Mouse (Mus musculus) adipocyte (in vitro differentiated cells): Measurements from ENCODE around the gene Ppm1k.
"Not testable (repeated sequence)": the region's sequence is repeated elsewhere in the genome, so short reads cannot be mapped to it uniquely, and the experiment has no call there.

Experiments
- DNase-seq: peaks from one replicate; pipeline ENCODE4 v3.0.0-alpha.2; 2016; ENCODE audit warnings: low spot score

Gene Ppm1k

GRCm38 (mm10) chr6:57531441-57531840 is 3.8 kb downstream of the Ppm1k start:
- no peak for DNase-seq

- DNase-seq = no peak
These were observed 4.3 kb downstream of the Ppm1k start for GRCm38 (mm10) chr6:57531011-57531410.

- no peak for DNase-seq
These were observed 5.9 kb downstream of the Ppm1k start for GRCm38 (mm10) chr6:57529336-57529845.

- DNase-seq = no peak
These were observed 8.3 kb downstream of the Ppm1k start for GRCm38 (mm10) chr6:57526933-57527332.

GRCm38 (mm10) chr6:57524742-57525141 is 10.5 kb downstream of the Ppm1k start:
- DNase-seq = no peak

- DNase-seq = no peak
These were observed 14.3 kb downstream of the Ppm1k start for GRCm38 (mm10) chr6:57520749-57521652.

GRCm38 (mm10) chr6:57514035-57514374 is 21.3 kb downstream of the Ppm1k start:
- DNase-seq = no peak

GRCm38 (mm10) chr6:57513351-57514034 is 21.8 kb downstream of the Ppm1k start:
- peak; percentile 16 for DNase-seq

GRCm38 (mm10) chr6:57511899-57512298 is 23.4 kb downstream of the Ppm1k start:
- no peak for DNase-seq

GRCm38 (mm10) chr6:57503662-57504379 is 31.4 kb downstream of the Ppm1k start:
- no peak for DNase-seq

- DNase-seq = no peak
These were observed 36.1 kb downstream of the Ppm1k start for GRCm38 (mm10) chr6:57499209-57499608.

GRCm38 (mm10) chr6:57468161-57468560 is 67.1 kb downstream of the Ppm1k start:
- not testable (repeated sequence) for DNase-seq
